Mouse (Mus musculus): ENCODE results near the gene Spo11.

The Spo11 gene

GRCm38 (mm10) chr2:172959006-172959768 lies 18.3 kb upstream of the Spo11 start:
- no peak for DNase-seq (ENCODE audit: low spot score)

- DNase-seq (ENCODE audit: low spot score) = no peak
Measured at GRCm38 (mm10) chr2:172960350-172960749, 17.1 kb upstream of the Spo11 start.

GRCm38 (mm10) chr2:172961211-172961610 lies 16.3 kb upstream of the Spo11 start:
- no peak for DNase-seq (ENCODE audit: low spot score)

- DNase-seq (ENCODE audit: low spot score) = no peak
Measured at GRCm38 (mm10) chr2:172965249-172965648, 12.3 kb upstream of the Spo11 start.

GRCm38 (mm10) chr2:172966480-172966879 lies 11.0 kb upstream of the Spo11 start:
- no peak for DNase-seq (ENCODE audit: low spot score)

- DNase-seq (ENCODE audit: low spot score) = no peak
Measured at GRCm38 (mm10) chr2:172971865-172972264, 5.6 kb upstream of the Spo11 start.

GRCm38 (mm10) chr2:172973806-172974565 lies 3.5 kb upstream of the Spo11 start:
- DNase-seq (ENCODE audit: low spot score) = no peak

GRCm38 (mm10) chr2:172974701-172975100 lies 2.8 kb upstream of the Spo11 start:
- no peak for DNase-seq (ENCODE audit: low spot score)

GRCm38 (mm10) chr2:172975159-172975558 lies 2.3 kb upstream of the Spo11 start:
- DNase-seq (ENCODE audit: low spot score) = no peak

GRCm38 (mm10) chr2:172976661-172977238 lies 750 bp upstream of the Spo11 start:
- DNase-seq (ENCODE audit: low spot score) = no peak

- no peak for DNase-seq (ENCODE audit: low spot score)
Measured at GRCm38 (mm10) chr2:172978131-172978633, 682 bp downstream of the Spo11 start.

- DNase-seq (ENCODE audit: low spot score) = no peak
Measured at GRCm38 (mm10) chr2:172979666-172980345, 2.3 kb downstream of the Spo11 start.

- DNase-seq (ENCODE audit: low spot score) = no peak
Measured at GRCm38 (mm10) chr2:172982776-172983561, 5.5 kb downstream of the Spo11 start.

- no peak for DNase-seq (ENCODE audit: low spot score)
Measured at GRCm38 (mm10) chr2:172990161-172990560, 12.7 kb downstream of the Spo11 start.

- DNase-seq (ENCODE audit: low spot score) = peak; percentile 65
Measured at GRCm38 (mm10) chr2:172996207-172996606, 18.7 kb downstream of the Spo11 start.

GRCm38 (mm10) chr2:172997748-172998147 lies 20.2 kb downstream of the Spo11 start:
- no peak for DNase-seq (ENCODE audit: low spot score)

GRCm38 (mm10) chr2:172998478-172998877 lies 21.0 kb downstream of the Spo11 start:
- no peak for DNase-seq (ENCODE audit: low spot score)

GRCm38 (mm10) chr2:172999630-173000284 lies 22.3 kb downstream of the Spo11 start, which contains the start of gene Rae1:
Gene Rae1 (plus strand): TSS chr2:173000117.
- DNase-seq (ENCODE audit: low spot score) = peak; percentile 96

GRCm38 (mm10) chr2:173000285-173000652 lies 22.8 kb downstream of the Spo11 start:
- no peak for DNase-seq (ENCODE audit: low spot score)

GRCm38 (mm10) chr2:173000921-173001320 lies 23.4 kb downstream of the Spo11 start:
- DNase-seq (ENCODE audit: low spot score) = peak; percentile 55

GRCm38 (mm10) chr2:173003737-173004136 lies 26.2 kb downstream of the Spo11 start:
- DNase-seq (ENCODE audit: low spot score) = no peak

Data from layer of hippocampus, adult 9-10 months (tissue).